Mouse (Mus musculus) MEL-GATA-1-ER (cell line): ENCODE measurements around the gene Nrde2.

Experiments used
- DNase-seq: peaks from one replicate; pipeline ENCODE4 v3.0.0-alpha.2; 2012; ENCODE audit warnings: low read depth; ENCODE audit errors: extremely low read depth

The Nrde2 gene

DNA sequence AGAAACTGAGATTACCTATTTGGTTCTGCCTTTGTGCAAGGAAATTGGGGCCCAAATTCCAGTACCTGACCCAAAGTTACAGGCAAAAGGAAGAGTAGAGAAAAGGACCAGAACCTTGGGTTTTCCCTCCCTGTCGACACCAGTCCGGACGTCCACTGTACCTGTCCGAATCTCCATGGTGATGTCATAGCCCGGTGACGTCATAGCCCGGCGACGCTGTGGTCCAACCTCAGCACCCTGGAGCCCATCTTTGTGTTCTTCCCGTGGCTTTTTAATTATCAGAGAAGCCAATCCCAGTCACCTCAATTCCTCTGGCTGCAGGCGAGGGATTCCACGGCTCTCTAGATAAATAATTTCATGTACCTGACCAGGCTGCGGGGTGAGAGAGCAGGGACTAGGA is 21.3 kb upstream of the Nrde2 start:
- no peak for DNase-seq

DNA sequence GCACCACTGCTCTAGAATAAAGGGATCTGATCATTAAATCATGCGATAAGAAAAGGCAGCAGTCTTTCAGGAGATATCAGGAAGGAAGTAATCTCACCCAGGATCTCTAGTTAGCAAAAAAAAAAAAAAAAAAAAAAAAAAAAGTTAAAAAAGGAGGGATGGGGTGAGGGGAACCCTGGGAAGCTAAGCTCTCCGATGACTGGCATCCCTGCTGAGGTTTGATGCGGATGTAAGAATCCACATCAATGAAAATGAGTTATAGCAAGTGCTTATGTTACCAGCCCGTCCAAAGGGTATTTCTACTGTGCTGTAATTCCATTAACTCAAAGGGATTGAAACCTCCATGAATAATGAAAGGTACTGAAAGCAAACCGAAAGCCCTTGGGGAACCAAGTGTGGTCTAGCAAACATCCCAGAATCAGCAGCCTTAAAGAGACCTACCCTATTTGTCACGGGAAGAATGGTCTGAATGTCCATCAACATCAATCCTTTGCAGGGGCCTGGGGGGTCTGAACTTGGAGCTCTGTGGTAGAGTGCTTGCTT is 19.5 kb upstream of the Nrde2 start:
- DNase-seq: no peak

DNA sequence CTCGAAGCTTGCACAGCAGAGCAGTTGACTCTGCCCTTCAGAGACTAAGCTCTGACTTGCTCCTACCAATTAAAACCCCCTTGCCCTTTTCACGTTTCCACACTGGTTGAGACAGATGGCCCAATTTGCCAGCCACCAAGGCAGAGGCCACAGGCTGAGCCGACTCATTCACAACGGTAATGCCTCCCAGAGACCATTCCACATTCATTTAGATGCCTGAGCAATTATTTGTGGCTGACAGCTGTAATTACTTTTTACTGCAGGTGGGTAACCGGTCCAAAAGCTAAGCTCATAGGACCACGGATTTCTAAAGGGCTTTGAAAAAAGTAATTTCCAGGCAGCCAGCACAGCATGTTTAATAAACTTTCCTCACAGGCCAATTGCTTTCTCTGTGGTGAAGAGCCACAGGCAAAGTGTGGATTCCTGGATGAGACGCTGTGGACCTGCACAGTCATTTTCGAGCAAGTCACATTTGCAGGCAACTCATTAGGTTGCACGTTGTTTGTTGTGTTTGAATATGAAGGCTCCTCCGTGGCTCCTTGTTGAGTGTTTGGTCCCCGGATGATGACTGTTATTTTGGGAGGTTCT is 17.1 kb upstream of the Nrde2 start:
- DNase-seq: no peak

DNA sequence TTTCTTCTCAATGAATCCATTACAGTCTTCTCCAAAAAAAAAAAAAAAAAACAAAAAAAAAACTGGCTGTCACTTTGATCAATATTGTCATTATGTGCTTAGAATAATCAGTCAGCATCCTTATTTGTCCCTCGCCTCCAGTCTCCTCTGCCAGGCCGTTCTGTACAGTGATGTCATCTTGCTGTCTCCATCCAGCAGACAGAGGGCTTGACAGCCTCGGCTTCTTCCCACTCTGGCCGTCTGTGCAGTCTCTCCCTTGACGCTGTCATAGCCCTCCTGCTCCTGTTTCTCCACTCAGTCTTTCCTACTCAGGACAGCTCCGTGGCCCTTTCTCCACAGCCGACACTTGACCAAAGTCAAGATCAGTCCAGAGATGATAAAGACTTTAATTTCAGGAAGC is 13.0 kb upstream of the Nrde2 start:
- no peak for DNase-seq

DNA sequence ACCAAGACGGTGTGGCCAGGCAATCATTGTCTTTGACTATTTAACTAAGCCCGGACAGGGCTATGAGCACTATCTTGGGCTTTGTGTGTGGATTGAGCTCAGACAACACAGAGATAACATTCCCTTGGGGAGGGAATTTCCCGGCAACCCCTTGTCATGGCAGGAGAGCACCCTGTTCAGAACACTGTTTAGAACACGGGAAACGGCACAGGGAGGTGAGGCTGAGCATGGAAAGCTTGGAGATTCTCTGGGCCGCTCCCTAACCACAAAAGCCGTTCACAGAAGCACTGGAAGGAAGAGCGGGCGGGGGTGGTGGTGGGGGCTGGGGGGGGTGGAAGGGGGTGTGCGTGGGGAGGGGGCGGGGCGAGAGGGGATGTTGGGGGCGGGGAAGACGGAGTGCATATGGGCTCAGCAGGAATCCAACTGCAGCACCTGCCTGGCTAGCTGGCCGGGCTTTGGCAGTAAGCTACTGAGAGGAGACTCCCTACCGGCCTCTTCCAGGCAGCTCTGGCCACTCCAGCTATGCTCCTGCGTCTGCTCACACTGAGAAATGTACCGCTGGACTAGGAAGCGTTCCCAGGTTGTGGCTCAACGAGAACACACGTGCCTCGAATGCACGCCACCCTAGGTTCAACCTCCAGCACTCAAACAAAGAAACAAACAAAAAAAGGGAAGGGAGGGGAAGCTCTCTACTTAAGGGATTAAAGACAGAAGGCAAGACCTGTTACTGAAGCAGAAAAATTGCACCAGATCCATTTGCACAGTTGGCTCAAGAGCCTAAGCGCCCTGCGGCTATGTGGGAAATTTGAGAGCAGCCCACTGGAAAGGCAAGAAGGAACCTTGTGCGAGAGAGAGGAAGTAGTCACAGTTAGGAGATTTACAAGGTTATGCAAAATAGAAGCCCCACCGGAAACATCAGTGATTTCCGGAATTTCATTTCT is 8.7 kb upstream of the Nrde2 start:
- no peak for DNase-seq

DNA sequence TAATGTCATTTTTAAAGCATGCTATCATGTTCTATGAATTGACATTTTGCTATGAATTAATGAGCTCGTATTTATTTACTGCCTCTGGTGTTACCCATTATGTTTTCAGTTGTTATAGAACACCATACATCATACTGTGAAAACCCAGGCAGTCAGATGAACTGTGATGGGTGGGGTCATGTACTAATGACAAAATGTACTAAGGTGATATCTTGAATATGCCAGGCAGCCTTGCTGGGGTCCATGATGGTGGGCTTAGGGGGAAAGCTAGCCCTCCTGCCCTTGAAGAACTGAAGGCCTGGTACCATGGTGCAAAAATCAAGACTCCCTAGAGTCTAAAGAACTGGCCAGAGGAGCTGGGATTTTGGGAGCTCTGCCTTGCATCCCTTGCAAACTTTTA is 8.0 kb upstream of the Nrde2 start:
- no peak for DNase-seq

DNA sequence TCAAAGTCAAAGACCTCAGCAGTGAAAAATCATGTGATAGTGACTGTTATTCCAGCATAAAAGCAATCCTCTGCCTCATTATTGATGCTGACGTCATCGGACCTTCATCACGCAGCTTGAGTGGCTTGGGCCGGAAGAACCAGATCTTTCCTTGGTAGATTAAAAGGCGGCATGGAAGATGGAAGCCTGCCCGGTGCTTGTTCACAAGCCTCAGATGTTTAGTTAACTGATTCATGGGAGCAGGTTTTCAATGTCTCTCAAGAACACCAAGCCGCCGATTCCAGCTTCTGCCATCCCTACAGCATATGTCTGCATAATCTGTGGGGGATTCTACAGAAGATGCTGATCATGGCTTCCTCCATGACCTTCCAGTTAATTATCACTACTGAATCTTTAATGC is 7.5 kb upstream of the Nrde2 start:
- DNase-seq: no peak

DNA sequence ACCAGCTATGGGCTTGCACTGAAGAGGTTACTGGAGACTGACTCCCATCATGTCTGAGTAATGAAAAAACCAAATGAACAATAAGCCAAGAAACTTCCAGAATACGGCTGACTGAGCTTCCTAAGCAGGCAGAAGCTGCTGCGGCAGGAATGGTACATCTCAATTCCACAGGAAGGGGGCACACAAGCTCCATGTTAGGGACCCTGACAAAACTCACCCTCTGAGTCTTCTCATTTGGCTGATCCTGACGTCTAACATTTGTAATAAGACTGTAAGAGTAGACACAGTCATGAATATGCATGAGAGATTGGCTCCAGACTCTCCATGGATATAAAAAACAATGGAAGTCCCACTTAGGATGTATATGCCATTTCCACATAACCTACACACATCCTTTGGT is 6.7 kb upstream of the Nrde2 start:
- DNase-seq: no peak

DNA sequence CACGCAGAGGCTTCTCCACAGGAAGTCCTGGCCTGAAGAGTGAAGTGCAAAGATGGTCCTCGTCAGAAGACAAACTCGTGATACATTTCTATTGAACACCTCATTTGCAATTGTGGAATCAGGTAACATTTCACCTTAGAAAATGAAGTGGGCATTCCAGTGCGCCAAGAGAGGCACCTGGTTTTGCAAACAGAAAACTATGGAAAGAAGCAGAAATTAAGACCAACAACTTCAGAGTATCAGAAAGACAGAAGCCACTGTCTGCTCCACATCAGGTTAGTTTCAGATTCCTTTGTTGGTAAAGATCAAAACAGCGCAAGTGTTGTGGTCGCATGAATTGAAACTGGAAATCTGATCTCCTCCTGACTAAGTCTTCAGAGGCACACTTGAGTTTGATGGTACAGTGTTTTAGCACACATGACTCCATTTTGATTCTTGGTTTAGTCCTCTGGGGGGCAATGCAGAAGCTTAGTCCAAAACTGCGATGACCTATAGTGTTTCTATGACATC is 5.6 kb upstream of the Nrde2 start:
- DNase-seq: no peak

DNA sequence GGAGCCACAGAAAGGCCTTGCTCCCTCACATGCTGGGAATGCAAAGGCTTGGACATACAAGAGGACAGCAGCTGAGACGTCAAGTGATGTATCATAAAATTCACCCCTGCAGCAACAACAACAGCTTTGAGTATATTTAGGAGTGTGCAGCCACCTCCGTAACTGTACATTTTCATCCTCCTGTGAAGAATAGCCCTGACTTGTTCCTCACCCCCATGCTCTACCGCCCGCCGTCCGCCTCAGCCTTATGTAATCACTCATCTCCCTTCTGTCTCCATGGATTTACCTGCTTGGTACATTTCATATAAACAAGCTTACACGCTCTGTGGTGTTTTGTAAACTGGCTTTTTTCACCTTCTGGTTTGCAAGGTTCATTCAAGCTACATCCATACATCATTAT is 7.0 kb downstream of the Nrde2 start:
- no peak for DNase-seq

DNA sequence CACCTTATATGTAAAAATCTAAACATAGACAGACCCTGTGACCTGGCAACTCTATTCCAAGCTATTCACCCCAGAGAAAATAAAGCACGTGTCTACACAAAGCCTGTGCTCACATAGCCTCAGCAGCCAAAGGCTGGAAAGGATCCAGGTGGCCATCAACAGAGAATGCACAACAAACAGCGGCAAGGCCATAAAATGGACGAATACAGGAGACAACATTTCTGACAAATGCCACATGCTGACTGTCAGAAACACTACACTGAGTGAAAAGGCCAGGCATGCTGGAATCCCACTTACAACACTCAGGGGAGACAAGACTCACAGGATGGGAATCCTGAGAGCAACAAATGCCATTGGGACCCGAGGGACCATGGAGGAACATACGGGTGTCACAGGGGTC is 15.2 kb downstream of the Nrde2 start:
- no peak for DNase-seq

DNA sequence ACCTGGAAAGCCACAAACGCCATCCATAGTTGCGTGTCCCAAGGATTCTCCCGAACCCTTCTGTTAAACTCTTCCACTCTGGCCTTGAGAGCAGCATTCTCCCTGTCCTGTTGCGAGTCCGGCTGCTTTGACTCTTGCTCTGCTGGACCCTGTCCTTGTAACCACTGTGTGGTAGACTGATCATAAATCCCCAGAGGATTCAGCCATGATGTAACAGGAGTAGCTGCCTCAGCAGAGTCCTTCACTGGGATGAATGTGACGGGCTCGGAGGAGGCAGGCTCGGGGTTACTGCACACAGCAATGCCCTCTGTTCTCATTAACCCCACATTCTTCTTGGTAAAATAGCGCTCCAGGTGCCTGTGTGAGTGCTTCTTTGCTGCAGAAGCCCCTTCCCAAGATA is 15.7 kb downstream of the Nrde2 start:
- DNase-seq: no peak

DNA sequence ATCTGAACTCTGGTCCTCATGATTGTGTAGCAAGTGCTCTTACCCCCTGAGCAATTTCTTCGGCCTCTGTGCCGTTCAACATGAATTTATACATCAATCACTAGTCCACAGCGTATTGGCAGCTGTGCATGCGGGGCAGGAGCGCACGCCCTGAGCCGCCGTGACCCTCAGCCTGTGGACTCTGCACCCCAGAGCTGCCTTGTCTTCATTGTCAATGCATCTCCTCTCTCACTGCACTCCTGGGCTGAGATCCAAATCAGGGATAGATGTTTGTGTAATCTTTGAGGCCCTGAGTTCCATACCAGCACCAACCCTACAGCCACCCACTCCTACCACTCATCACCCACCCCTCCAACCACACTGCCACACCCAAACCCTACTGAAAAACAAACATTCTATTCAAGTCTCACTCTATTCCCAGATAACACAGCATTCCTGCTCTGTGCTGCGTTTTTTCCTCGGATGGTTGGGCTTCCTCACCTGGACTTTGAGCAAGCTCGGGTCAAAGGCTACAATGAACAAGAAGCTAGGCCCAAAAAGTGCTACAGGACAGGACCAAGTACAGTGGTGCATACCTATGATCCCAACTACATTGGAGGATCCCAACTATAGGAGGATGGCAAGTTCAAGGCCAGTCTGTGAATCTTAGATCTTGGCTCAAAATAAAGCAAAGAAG is 16.5 kb downstream of the Nrde2 start:
- no peak for DNase-seq

DNA sequence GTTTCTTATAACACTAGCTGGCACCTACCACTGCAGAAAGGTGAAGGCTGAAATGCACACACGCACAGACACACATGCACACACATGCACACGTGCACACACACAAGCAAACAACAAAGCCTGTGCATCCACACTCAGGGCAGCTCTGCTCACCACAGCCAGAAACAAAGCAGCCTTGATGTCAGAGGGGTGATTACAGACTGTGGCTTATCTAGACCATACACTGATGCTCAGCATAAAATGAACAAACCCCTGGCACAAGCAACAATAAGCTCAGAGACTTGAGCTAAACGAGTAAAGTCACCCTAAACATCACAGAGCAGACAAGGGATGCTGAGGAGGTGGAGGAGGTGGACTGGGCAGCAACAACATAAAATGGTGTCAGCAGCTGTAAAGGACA is 24.3 kb downstream of the Nrde2 start:
- no peak for DNase-seq

DNA sequence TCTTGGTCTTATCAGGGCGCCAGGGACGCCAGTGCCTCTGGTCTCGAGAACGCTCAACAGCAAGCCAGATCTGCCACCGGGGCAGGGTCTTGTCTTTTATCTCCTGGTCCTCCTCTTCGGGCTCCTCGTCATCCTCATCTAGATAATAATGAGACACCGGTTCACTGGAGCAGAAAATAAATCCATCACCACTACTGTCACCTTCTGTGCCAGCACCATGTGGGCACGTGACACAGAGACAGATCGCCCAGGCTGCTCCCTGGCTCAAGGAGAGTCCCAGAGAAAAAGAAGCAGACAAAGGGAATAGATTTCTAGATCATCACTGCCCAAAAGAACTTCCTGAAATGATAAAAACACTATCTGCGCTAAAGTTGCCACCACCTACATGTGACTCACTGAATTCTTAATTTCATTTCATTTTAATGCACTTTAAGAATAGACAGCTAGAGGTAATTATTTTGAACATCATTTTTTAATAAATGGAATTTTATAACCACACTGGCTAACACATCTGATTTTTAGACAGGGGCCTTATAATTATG is 25.0 kb downstream of the Nrde2 start:
- DNase-seq: no peak

DNA sequence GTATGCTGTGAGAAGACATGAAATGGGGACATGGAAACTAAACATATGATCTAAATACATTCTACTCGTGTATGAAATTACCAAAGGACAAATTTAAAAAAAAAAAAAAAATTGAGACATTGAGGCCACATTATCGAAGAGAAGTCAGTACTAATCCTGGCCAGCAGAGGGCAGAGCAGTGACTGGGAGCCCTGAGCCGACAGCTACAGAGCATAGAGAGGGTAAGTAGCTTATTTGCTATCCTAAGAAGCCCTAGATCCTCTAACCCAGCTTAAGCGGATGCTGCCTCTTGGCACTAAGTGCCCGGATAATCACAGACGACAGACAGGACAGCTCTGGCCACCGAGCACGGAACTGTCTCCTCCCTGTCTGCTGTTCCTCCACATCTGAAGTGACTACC is 27.8 kb downstream of the Nrde2 start:
- no peak for DNase-seq

DNA sequence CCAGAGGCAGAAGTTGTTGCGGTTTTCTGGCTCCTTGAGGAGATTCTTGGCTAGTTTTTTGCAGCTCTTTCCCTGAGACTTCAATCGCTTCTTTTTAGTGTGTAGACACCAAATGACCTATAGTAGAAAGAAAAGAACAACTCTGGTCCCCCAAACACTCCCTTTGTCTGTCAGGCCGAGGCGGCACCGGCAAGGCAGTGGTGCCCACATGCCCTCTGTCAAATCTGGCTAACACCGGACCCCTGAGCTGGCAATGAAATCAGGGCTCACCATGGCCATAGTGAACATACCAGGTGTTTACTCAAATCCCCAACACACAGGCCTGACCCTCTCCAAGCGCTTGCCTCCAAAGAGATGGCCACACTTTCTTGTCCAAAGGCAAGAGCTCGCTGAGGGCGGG is 28.3 kb downstream of the Nrde2 start:
- DNase-seq: no peak

DNA sequence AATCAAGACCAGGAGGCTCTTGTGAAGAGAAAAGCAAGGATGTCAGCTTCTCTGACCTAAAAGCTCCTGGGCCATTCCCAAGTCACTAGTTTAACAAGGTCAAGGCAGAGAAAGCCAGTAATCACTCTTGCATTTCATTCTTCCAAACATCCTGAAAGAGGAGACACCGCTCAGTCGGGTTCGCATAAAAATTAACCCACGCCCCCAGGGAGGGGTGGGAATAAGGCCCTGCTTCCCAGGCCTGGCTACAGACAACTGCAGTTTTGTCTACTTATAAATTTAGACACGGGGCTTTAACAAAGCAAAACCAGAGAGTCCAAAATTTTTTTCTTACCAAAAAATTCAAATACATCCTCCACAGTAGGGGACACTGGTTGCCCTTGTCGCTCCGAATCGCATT is 30.5 kb downstream of the Nrde2 start:
- DNase-seq: no peak

DNA sequence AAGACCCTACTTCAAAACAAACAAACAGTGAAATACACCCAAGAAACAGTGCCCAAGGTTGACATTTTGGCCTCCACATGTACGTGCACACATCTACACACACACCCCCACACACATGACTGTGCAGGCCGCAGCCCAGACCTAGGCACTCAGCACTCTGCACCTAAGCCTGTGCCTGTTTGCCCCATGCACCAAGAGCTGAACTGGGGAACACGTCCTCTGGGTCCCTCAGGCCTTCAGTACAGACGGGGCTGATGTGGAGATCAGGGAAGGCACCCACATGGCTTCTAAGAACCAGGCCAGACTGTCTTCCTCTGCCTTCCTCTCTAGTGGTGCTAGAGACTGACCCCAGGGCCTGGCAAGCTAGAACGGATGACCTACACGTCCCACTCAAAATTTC is 30.9 kb downstream of the Nrde2 start:
- DNase-seq: no peak

DNA sequence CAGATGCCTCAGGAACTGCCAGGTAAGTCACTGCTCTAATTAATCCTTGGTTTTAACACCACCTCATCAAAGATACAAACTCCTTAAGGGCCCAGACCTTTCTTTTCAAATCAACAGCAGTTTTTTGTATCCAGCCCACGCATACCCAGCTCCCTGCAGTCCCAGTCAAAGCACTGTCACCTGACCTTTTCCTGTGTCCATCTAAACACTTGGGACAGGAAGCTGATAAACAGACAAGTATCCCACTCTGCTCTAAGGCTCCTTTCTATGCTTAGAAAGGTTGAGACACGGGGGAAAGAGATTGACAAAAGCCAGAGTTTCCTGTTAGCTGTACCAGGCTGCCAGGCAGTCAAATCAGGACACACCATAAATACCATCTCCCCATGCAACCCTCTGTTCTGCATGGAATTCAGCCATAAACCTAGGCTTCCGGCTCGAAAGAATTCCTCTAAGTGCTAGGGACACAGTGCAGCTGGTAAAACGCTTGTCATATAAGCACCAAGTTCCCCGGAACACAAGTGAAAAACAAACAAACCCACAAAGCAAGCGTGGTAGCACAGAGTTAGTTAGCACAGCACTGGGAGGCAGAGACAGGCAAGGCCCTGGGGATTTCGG is 31.5 kb downstream of the Nrde2 start:
- no peak for DNase-seq
